Mouse (Mus musculus) CD4-positive naive resting alpha-beta T cell, adult 76 days (primary cell): ENCODE data around the gene Rnf113a1. TPM values are rescaled to one million over a fixed set of nuclear protein-coding genes. Genes with fewer than 3 reads are reported as not detected.

Experiments used
- total RNA-seq: library from RNA; stranded (reverse); gene quantifications from one replicate; pipeline ENCODE4 v1.2.4, GENCODE M21; 2023

Rnf113a1 gene
- total RNA-seq: 2.5 TPM

DNA sequence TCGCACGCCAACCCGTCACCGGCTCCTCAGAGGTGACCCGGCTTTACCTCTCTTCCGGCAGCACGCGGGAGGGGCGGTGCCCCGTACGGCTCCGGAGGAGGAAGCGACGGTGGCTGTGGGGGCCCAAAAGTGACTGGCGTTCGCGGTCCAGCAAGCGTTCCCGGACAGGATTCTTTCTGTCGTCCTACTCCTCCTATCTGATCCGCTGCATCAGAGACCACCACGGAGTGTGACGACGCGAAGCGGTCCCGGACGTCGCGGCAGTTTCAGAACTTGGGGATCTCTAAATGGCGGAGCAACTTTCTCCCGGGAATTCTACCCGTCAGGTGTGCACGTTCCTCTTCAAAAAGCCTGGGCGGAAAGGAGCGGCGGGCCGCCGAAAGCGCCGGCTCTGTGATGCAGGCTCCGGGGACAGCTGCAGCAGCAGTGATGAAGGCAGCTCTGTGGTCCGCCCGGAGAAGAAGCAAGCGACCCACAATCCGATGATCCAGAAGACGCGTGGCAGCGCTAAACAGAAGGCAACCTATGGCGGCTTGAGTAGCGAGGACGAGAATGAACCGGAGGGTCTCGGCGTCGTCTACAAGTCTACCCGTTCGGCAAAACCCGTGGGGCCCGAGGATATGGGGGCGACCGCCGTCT, at the start of gene Rnf113a1, which contains the start of gene Ndufa1:
Rnf113a1 (plus strand) TSS at position 141 of the 639 bp plus-strand sequence.
Ndufa1 (minus strand) TSS at position 59 of the 639 bp plus-strand sequence.

DNA sequence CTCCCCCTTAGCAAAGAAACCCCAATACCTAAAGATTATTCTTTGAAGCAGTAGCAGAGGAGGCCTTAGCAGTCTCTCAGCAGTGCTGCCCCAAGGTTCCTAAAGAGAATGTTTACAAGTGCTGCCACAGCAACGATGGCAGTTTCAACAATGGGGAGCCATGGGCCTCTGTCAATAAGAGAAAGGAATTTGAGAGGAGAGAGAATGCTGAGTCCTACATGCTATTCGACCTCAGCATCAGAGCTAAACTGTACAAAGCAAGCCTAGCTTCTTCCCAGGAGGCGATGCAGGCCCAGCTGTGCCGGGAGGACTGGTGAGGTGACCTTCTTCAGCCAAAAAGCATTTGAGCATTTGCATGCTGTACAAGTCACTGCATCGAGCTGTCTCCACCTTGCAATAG, 22.3 kb upstream of the Rnf113a1 start, which contains the start of gene Akap14:
Akap14 (minus strand) TSS at position 101 of the 400 bp plus-strand sequence.

GRCm38 (mm10) chrX:37210941-37211340, 19.9 kb downstream of the Rnf113a1 start, which contains the start of gene Gm9:
Gene Gm9 (minus strand): TSS chrX:37211041.

GRCm38 (mm10) chrX:37222158-37222557, 31.1 kb downstream of the Rnf113a1 start, which contains the start of gene Rhox1:
Gene Rhox1 (minus strand): TSS chrX:37222258.

Other genes starting within 250 kb of the Rnf113a1 start
- 137 TPM for gene Sept6, start 199.5 kb upstream of the Rnf113a1 start, total RNA-seq
- gene Sowahd, start 142.4 kb upstream of the Rnf113a1 start, total RNA-seq: not detected
- gene Rpl39, start 105.8 kb upstream of the Rnf113a1 start, total RNA-seq: 1,596 TPM
- gene Upf3b, start 80.9 kb upstream of the Rnf113a1 start, total RNA-seq: 27.6 TPM
- 20.8 TPM for gene Nkap, start 64.5 kb upstream of the Rnf113a1 start, total RNA-seq
- not detected for gene Akap14, start 22.4 kb upstream of the Rnf113a1 start, total RNA-seq
- 72.5 TPM for gene Ndufa1, start 82 bp upstream of the Rnf113a1 start, total RNA-seq
- gene Gm9, start 19.8 kb downstream of the Rnf113a1 start, total RNA-seq: not detected
- gene Rhox1, start 31.0 kb downstream of the Rnf113a1 start, total RNA-seq: not detected
- gene Rhox2a, start 53.7 kb downstream of the Rnf113a1 start, total RNA-seq: not detected
- gene Rhox3a, start 58.7 kb downstream of the Rnf113a1 start, total RNA-seq: not detected
- gene Rhox4a, start 74.1 kb downstream of the Rnf113a1 start, total RNA-seq: not detected
- not detected for gene Rhox3a2, start 188.8 kb downstream of the Rnf113a1 start, total RNA-seq
- not detected for gene Rhox4a2, start 199.6 kb downstream of the Rnf113a1 start, total RNA-seq
- not detected for gene Rhox2b, start 220.8 kb downstream of the Rnf113a1 start, total RNA-seq
- not detected for gene Rhox4b, start 241.2 kb downstream of the Rnf113a1 start, total RNA-seq